Mouse (Mus musculus) ES-E14 (cell line): ENCODE results near the gene Ly6g6f. TPM values are rescaled to one million over a fixed set of nuclear protein-coding genes. Genes with fewer than 3 reads are reported as not detected.

Source experiments
- DNase-seq: peaks from one replicate; pipeline ENCODE4 v3.0.0-alpha.2; 2013; ENCODE audit warnings: low read depth, low spot score
- H3K27ac ChIP-seq: 2 replicates; pipeline ENCODE4 v1.5.1; 2012; ENCODE audit warnings: low read depth, mild to moderate bottlenecking, low read length, moderate library complexity, mixed read lengths; ENCODE audit not compliant: poor library complexity, insufficient read depth, severe bottlenecking
- H3K36me3 ChIP-seq: 2 replicates; pipeline ENCODE4 v1.6.1; 2012; ENCODE audit warnings: mild to moderate bottlenecking, low read length, moderate library complexity, mixed read lengths; ENCODE audit not compliant: control insufficient read depth, poor library complexity, insufficient read depth, severe bottlenecking
- H3K4me1 ChIP-seq, 2 experiments: fragments of 150-350 bp in 1 of 2; sonication (generic) in 1 of 2; 2 replicates each; pipeline ENCODE4 v1.6.1; 2012; ENCODE audit warnings: low read length in 2 of 2, mild to moderate bottlenecking in 1 of 2, mixed read lengths in 1 of 2; ENCODE audit not compliant: control insufficient read depth in 2 of 2, insufficient read depth in 2 of 2, poor library complexity in 1 of 2
- H3K4me3 ChIP-seq, 2 experiments: fragments of 150-350 bp in 1 of 2; sonication (generic) in 1 of 2; 2 replicates each; pipeline ENCODE4 v1.5.1; 2012; ENCODE audit warnings: low read length in 2 of 2, low read depth in 1 of 2, mild to moderate bottlenecking in 1 of 2, mixed read lengths in 1 of 2; ENCODE audit not compliant: insufficient read depth in 1 of 2, poor library complexity in 1 of 2, severe bottlenecking in 1 of 2
- H3K9ac ChIP-seq: 2 replicates; pipeline ENCODE4 v1.6.1; 2012; ENCODE audit warnings: low read depth, mild to moderate bottlenecking, low read length, mixed read lengths; ENCODE audit not compliant: poor library complexity, insufficient read depth, severe bottlenecking
- H3K9me3 ChIP-seq: fragments of 150-350 bp; sonication (generic); 2 replicates; pipeline ENCODE4 v1.6.1; 2012; ENCODE audit warnings: low read depth, mild to moderate bottlenecking, low read length; ENCODE audit not compliant: control insufficient read depth, insufficient read depth
- CHD2 ChIP-seq: IDR thresholded peaks from 2 replicates; pipeline ENCODE4 v1.6.1; 2014; ENCODE audit warnings: mild to moderate bottlenecking, low read depth, low read length, inconsistent platforms
- HCFC1 ChIP-seq: IDR thresholded peaks from 2 replicates; pipeline ENCODE4 v1.6.1; 2012; ENCODE audit warnings: low read length, inconsistent platforms, borderline replicate concordance; ENCODE audit not compliant: insufficient read depth
- MAFK ChIP-seq: IDR thresholded peaks from 2 replicates; pipeline ENCODE4 v1.6.1; 2014; ENCODE audit warnings: mild to moderate bottlenecking, low read depth, low read length, inconsistent platforms; ENCODE audit not compliant: insufficient read depth
- ZC3H11A ChIP-seq: IDR thresholded peaks from 2 replicates; pipeline ENCODE4 v1.6.1; 2012; ENCODE audit warnings: low read depth, mild to moderate bottlenecking, inconsistent platforms, low read length, borderline replicate concordance
- ZNF384 ChIP-seq: IDR thresholded peaks from 2 replicates; pipeline ENCODE4 v1.6.1; 2012; ENCODE audit warnings: low read depth, low read length, inconsistent platforms
- in situ Hi-C, 2 experiments: fragments of 600-800 bp; cut with MboI; formaldehyde crosslinking; loops; one replicate each; pipeline ENCODE4 v1.15.1; 2025; ENCODE audit warnings: low sequenced_read_pairs in 2 of 2, inconsistent platforms in 1 of 2; ENCODE audit not compliant: unreplicated experiment in 2 of 2
- total RNA-seq: library from RNA; depleted of rRNA; stranded (reverse); fragments of 300-350 nt; gene quantifications from 2 replicates; pipeline ENCODE4 v1.2.3, GENCODE M21; 2012

Gene Ly6g6f
- total RNA-seq, 1 experiment, result not detected

GRCm38 (mm10) chr17:35083929-35084497 is 1.4 kb downstream of the Ly6g6f start:
- Histone ChIP-seq H3K36me3 (no peaks in the 10 kb centered on the region), H3K9ac (no peak overlapping the region), H3K9me3 (no peaks in the 10 kb centered on the region), H3K27ac (no peak overlapping the region), H3K4me3 (no peak overlapping the region), H3K4me1 (peaks cover 0 to 5% of the 10 kb centered on the region in 2 experiments; a peak in 2 of 4 replicates)
- in situ Hi-C loops, result no loop called here
- TF ChIP-seq ZC3H11A (no peak), CHD2 (no peak), HCFC1 (no peak), MAFK (no peak), ZNF384 (no peak)
- no peak for DNase-seq

DNA sequence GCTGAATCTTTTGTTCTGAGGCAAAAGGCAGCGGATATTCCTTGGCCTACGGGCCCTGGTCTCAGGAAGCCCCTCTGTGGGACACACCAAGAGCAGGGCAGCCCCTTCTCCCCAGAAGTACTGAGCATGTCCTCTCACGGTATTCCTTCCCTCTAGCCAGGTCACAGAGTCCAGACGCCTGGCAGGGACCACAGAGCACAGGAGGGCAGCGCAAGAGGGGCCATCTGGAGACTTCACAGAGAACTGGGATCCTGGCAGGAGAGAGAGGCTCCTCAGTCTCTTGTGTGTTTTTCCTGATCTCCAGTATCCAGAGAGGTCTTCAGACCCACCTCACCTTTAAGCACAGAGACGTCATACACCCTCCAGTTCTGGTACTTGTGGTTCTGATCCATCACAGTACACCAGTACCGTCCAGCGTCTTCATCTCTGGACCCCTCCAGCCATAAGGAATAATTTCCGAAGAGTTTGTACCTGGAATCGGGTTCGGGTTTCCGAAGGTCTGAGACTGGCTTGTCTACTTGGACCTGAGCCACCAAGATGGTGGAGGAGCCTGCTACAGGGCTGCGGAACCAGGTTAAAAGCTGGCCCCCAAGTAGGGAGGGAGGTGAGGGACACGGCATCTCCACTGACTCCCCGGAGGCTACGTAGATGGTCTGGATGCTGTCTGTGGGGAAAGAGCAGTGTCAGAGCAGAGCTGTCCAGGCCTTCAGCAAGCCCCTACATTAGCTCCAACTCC is 2.4 kb downstream of the Ly6g6f start:
- DNase-seq, result no peak
- Histone ChIP-seq H3K36me3 (no peaks in the 10 kb centered on the region), H3K9ac (no peak overlapping the region), H3K4me3 (no peak overlapping the region), H3K4me1 (peaks cover 3 to 9% of the 10 kb centered on the region in 2 experiments; a peak in 3 of 4 replicates), H3K27ac (no peak overlapping the region), H3K9me3 (no peaks in the 10 kb centered on the region)
- in situ Hi-C loops, result no loop called here
- TF ChIP-seq CHD2 (no peak), MAFK (no peak), ZNF384 (no peak), HCFC1 (no peak), ZC3H11A (no peak)

- peaks cover 7 to 15% of the 10 kb centered on the region in 2 experiments for H3K4me1 ChIP-seq
- DNase-seq, result no peak
- no peaks in the 10 kb centered on the region for H3K36me3 ChIP-seq
- H3K9ac ChIP-seq, result no peak overlapping the region
- H3K27ac ChIP-seq, result no peak overlapping the region
- in situ Hi-C loops, result no loop called here
- TF ChIP-seq HCFC1, result no peak
- no peak for TF ChIP-seq MAFK
- TF ChIP-seq ZC3H11A, result no peak
- TF ChIP-seq ZNF384, result no peak
- TF ChIP-seq CHD2, result no peak
- H3K4me3 ChIP-seq, result no peak overlapping the region
- no peaks in the 10 kb centered on the region for H3K9me3 ChIP-seq
Observed at GRCm38 (mm10) chr17:35080710-35081109, 4.7 kb downstream of the Ly6g6f start.

DNA sequence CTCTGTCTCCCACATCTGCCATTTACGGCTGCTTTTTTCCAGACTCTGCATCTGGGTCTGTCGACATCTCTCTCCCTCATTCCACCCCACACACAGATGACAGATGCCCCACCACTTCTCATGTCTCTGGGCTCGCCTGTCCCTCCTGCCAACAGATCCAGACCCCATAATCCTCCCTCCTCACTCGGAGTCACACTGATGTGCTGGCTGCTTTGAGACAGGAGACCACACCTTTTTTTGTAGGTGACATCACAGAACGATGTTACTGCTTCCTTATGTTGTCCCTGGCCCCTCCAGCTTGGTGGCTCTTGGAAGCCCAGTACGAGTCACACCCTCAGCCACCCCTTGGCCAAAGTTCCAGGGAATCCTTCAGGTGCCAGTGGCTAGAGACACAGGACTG is 5.2 kb downstream of the Ly6g6f start:
- Histone ChIP-seq H3K4me3 (no peak overlapping the region), H3K27ac (no peak overlapping the region), H3K4me1 (peaks cover 11 to 15% of the 10 kb centered on the region in 2 experiments), H3K9ac (no peak overlapping the region), H3K9me3 (no peaks in the 10 kb centered on the region), H3K36me3 (no peaks in the 10 kb centered on the region)
- in situ Hi-C loops, result no loop called here
- TF ChIP-seq MAFK (no peak), ZNF384 (no peak), CHD2 (no peak), HCFC1 (no peak), ZC3H11A (no peak)
- DNase-seq, result no peak
